Mouse (Mus musculus): ENCODE measurements around the gene Gm20422.

Gm20422 gene

GRCm38 (mm10) chr8:69774503-69775148 is at the start of gene Gm20422:
Gene Gm20422, minus strand, starts transcription at chr8:69774886.
- peak; percentile 92 to 96 for DNase-seq (ENCODE audit: inconsistent age in 2 of 2, low spot score in 1 of 2)

GRCm38 (mm10) chr8:69822386-69823191 is 47.9 kb upstream of the Gm20422 start, which contains the start of gene Lpar2:
Gene Lpar2, plus strand, starts transcription at chr8:69822429.
- DNase-seq (ENCODE audit: inconsistent age in 2 of 2, low spot score in 1 of 2): peak; percentile 79 to 85

- DNase-seq (ENCODE audit: inconsistent age in 2 of 2, low spot score in 1 of 2): peak; percentile 67 to 81
These were observed 47.3 kb upstream of the Gm20422 start for GRCm38 (mm10) chr8:69821971-69822385.

GRCm38 (mm10) chr8:69820466-69820865 is 45.8 kb upstream of the Gm20422 start:
- no peak for DNase-seq (ENCODE audit: inconsistent age in 2 of 2, low spot score in 1 of 2)

- DNase-seq (ENCODE audit: inconsistent age in 2 of 2, low spot score in 1 of 2): no peak
These were observed 40.7 kb upstream of the Gm20422 start for GRCm38 (mm10) chr8:69815396-69815795.

GRCm38 (mm10) chr8:69814881-69815280 is 40.2 kb upstream of the Gm20422 start:
- DNase-seq (ENCODE audit: inconsistent age in 2 of 2, low spot score in 1 of 2): no peak

- no peak for DNase-seq (ENCODE audit: inconsistent age in 2 of 2, low spot score in 1 of 2)
These were observed 35.1 kb upstream of the Gm20422 start for GRCm38 (mm10) chr8:69809820-69810219.

- peak in 1 of 2 experiments; percentile 73 for DNase-seq (ENCODE audit: inconsistent age in 2 of 2, low spot score in 1 of 2)
These were observed 34.2 kb upstream of the Gm20422 start for GRCm38 (mm10) chr8:69808864-69809403.

- DNase-seq (ENCODE audit: inconsistent age in 2 of 2, low spot score in 1 of 2): peak; percentile 85 to 94
These were observed 33.6 kb upstream of the Gm20422 start, which contains the start of gene Gmip for GRCm38 (mm10) chr8:69808094-69808863. Gene Gmip, plus strand, starts transcription at chr8:69808679.

GRCm38 (mm10) chr8:69807236-69807635 is 32.5 kb upstream of the Gm20422 start:
- peak in 1 of 2 experiments; percentile 12 for DNase-seq (ENCODE audit: inconsistent age in 2 of 2, low spot score in 1 of 2)

GRCm38 (mm10) chr8:69805491-69805890 is 30.8 kb upstream of the Gm20422 start:
- peak in 1 of 2 experiments; percentile 8 for DNase-seq (ENCODE audit: inconsistent age in 2 of 2, low spot score in 1 of 2)

- peak in 1 of 2 experiments; percentile 7 for DNase-seq (ENCODE audit: inconsistent age in 2 of 2, low spot score in 1 of 2)
These were observed 30.4 kb upstream of the Gm20422 start for GRCm38 (mm10) chr8:69805086-69805485.

GRCm38 (mm10) chr8:69804537-69804936 is 29.9 kb upstream of the Gm20422 start:
- DNase-seq (ENCODE audit: inconsistent age in 2 of 2, low spot score in 1 of 2): peak in 1 of 2 experiments; percentile 1

GRCm38 (mm10) chr8:69803366-69803765 is 28.7 kb upstream of the Gm20422 start:
- peak in 1 of 2 experiments; percentile 4 for DNase-seq (ENCODE audit: inconsistent age in 2 of 2, low spot score in 1 of 2)

GRCm38 (mm10) chr8:69802216-69802615 is 27.5 kb upstream of the Gm20422 start:
- no peak for DNase-seq (ENCODE audit: inconsistent age in 2 of 2, low spot score in 1 of 2)

GRCm38 (mm10) chr8:69801796-69802195 is 27.1 kb upstream of the Gm20422 start:
- no peak for DNase-seq (ENCODE audit: inconsistent age in 2 of 2, low spot score in 1 of 2)

- DNase-seq (ENCODE audit: inconsistent age in 2 of 2, low spot score in 1 of 2): no peak
These were observed 25.3 kb upstream of the Gm20422 start for GRCm38 (mm10) chr8:69799946-69800345.

GRCm38 (mm10) chr8:69799261-69799660 is 24.6 kb upstream of the Gm20422 start:
- DNase-seq (ENCODE audit: inconsistent age in 2 of 2, low spot score in 1 of 2): no peak

GRCm38 (mm10) chr8:69797661-69798060 is 23.0 kb upstream of the Gm20422 start:
- DNase-seq (ENCODE audit: inconsistent age in 2 of 2, low spot score in 1 of 2): no peak

GRCm38 (mm10) chr8:69796721-69797345 is 22.1 kb upstream of the Gm20422 start:
- DNase-seq (ENCODE audit: inconsistent age in 2 of 2, low spot score in 1 of 2): no peak
